Mouse (Mus musculus) heart, embryonic 12.5 days (tissue): ENCODE data around the gene Apoe. TPM values are rescaled to one million over a fixed set of nuclear protein-coding genes. Genes with fewer than 3 reads are reported as not detected.
"Not testable (repeated sequence)": the region's sequence is repeated elsewhere in the genome, so short reads cannot be mapped to it uniquely, and the experiment has no call there.

Source experiments
- ATAC-seq: fragments of 200-750 bp; cut with Nextera tagmentation; 2 replicates; pipeline ENCODE4 v1.8.0; 2017; ENCODE audit warnings: moderate TSS enrichment, moderate library complexity; ENCODE audit not compliant: insufficient number of reproducible peaks, low FRiP score
- H3K27ac ChIP-seq: fragments of 300-500 bp; sonication (generic); 2 replicates; pipeline ENCODE4 v1.5.1; 2016; ENCODE audit warnings: mild to moderate bottlenecking, moderate library complexity; ENCODE audit not compliant: poor library complexity, severe bottlenecking
- H3K27me3 ChIP-seq: fragments of 300-500 bp; sonication (generic); replicated peaks from 2 replicates; pipeline ENCODE4 v1.6.1; 2016; ENCODE audit warnings: mild to moderate bottlenecking, moderate library complexity
- H3K36me3 ChIP-seq: fragments of 300-500 bp; sonication (generic); 2 replicates; pipeline ENCODE4 v1.6.1; 2016; ENCODE audit warnings: mild to moderate bottlenecking, moderate library complexity
- H3K4me1 ChIP-seq: fragments of 300-500 bp; sonication (generic); replicated peaks from 2 replicates; pipeline ENCODE4 v1.6.1; 2016; ENCODE audit warnings: mild to moderate bottlenecking
- H3K4me2 ChIP-seq: fragments of 300-500 bp; sonication (generic); 2 replicates; pipeline ENCODE4 v1.6.1; 2016; ENCODE audit warnings: mild to moderate bottlenecking, moderate library complexity
- H3K4me3 ChIP-seq: fragments of 300-500 bp; sonication (generic); 2 replicates; pipeline ENCODE4 v1.5.1; 2016; ENCODE audit warnings: mild to moderate bottlenecking
- H3K9ac ChIP-seq: fragments of 300-500 bp; sonication (generic); 2 replicates; pipeline ENCODE4 v1.6.1; 2016; ENCODE audit warnings: mild to moderate bottlenecking, moderate library complexity
- H3K9me3 ChIP-seq: fragments of 300-500 bp; sonication (generic); replicated peaks from 2 replicates; pipeline ENCODE4 v1.6.1; 2016; ENCODE audit warnings: mild to moderate bottlenecking, moderate library complexity
- WGBS: fragments of 180-500 bp; shearing (Covaris S2); methylation state at CpG from one replicate; pipeline ENCODE4 v1.1.7; 2016; 5-methylcytosine and 5-hydroxymethylcytosine counted together
- polyA plus RNA-seq: library from polyadenylated mRNA; unstranded; fragments of >200 nt; fragmentation: Nextera tagmentation; extraction: Ambion mirVana; gene quantifications from 2 replicates; pipeline ENCODE4 v1.2.1, GENCODE M21; 2016

Gene Apoe
- polyA plus RNA-seq, 1 experiment from 2014 or later, result 400 TPM

DNA sequence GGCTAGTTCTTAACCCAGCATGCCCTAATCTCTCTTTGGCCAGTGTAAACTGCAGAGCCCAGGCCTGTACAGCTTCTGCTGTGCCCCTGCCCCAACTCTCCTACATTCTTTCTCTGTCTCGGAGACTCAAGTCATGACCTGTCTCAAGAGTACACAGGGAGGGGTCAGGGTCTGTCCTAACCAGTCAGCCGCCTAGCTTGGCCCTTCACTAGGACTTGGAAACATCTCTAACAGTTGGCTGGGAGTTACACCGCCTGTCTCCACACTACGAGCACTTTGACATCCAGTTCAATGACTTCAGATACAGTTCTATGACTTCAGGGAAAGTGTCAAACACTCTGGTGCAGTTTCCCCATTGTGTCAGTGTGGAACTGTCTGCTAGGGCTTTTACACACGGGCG is 7.6 kb downstream of the Apoe start:
- 71% methylated on average over 6 of the region's 6 CpGs for WGBS
- peaks cover 39% of the 10 kb centered on the region for H3K4me1 ChIP-seq
- peaks cover 6% of the 10 kb centered on the region for H3K36me3 ChIP-seq
- no peaks in the 10 kb centered on the region for H3K9me3 ChIP-seq
- no peak for ATAC-seq
- no peaks in the 10 kb centered on the region for H3K27me3 ChIP-seq
- H3K9ac ChIP-seq, result no peak overlapping the region
- H3K4me3 ChIP-seq, result no peak overlapping the region
- H3K27ac ChIP-seq, result no peak overlapping the region
- 0 out of 2 replicates have a peak overlapping the region, but pooled peaks have one; percentile 1 for H3K4me2 ChIP-seq

DNA sequence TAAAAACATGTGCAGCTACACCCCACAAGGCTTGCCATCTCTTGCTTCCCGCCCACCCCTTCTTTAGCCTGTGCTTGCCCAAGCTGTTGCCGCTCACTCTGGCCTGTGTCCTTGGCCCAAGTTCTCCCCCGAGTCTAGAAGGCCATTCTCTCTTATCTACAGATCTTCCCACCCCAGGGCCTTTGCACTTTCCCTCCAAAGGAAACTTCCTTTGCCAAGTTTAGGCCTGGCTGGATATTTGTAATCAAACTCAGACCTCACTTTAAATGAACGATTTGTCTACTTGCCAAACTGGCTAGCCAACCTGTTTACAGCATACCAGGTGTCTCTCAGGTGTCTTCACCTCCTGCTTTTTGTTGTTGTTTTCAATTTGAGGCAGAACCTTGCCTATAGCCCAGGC is 8.1 kb downstream of the Apoe start:
- peaks cover 35% of the 10 kb centered on the region for H3K4me1 ChIP-seq
- H3K9me3 ChIP-seq, result no peaks in the 10 kb centered on the region
- H3K27ac ChIP-seq, result no peak overlapping the region
- no peaks in the 10 kb centered on the region for H3K27me3 ChIP-seq
- H3K4me3 ChIP-seq, result no peak overlapping the region
- H3K4me2 ChIP-seq, result no peak overlapping the region
- no peak for ATAC-seq
- WGBS, result 84% methylated on average over 4 of the region's 4 CpGs
- no peak overlapping the region for H3K9ac ChIP-seq
- peaks cover under 1% of the 10 kb centered on the region for H3K36me3 ChIP-seq

DNA sequence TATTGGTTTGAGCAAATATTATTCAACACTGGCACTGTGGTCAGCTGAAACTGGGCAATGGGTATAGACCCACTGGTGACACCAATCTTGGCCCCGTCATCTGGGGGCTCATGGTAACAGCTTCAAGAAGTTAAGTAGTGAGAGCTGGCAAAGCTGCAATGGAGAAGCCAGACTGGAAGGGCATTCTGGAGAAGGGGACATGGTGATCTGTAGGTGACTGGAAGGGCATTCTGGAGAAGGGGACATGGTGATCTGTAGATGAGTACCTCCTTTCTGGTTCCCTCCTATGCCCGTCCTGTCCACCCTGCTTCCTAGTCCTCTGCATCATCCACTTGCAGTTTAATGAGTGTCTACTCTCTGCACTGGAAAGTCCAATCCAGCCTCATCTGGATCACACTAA is 10.4 kb downstream of the Apoe start:
- no peak for ATAC-seq
- Histone ChIP-seq H3K36me3 (no peaks in the 10 kb centered on the region), H3K4me2 (no peak overlapping the region), H3K4me3 (no peak overlapping the region), H3K9me3 (no peaks in the 10 kb centered on the region), H3K27ac (no peak overlapping the region), H3K27me3 (no peaks in the 10 kb centered on the region), H3K9ac (no peak overlapping the region), H3K4me1 (peaks cover 15% of the 10 kb centered on the region)
- 89% methylated on average over 2 of the region's 2 CpGs for WGBS

DNA sequence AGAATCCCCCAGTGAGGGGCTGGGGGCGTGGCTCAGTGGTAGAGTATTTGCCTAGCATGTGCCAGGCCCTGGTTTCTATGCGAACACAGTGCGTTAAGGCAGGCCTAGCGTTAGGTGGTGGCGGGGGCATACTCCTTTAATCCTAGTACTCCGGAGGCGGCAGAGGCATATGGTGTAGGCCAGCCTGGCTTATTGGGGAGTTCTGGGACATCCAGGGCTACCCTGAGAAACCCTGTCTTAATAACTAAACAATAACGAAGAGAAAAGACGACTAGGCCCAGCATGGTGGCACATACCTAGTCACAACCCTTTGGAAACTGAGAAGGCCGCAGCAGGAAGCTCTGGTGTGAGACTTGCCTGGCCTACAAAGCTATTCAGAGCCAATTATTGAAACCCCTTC is 10.9 kb downstream of the Apoe start:
- H3K4me2 ChIP-seq, result no peak overlapping the region
- 93% methylated on average over 10 of the region's 10 CpGs for WGBS
- no peaks in the 10 kb centered on the region for H3K27me3 ChIP-seq
- no peaks in the 10 kb centered on the region for H3K36me3 ChIP-seq
- H3K9me3 ChIP-seq, result no peaks in the 10 kb centered on the region
- H3K4me1 ChIP-seq, result peaks cover 13% of the 10 kb centered on the region
- H3K4me3 ChIP-seq, result no peak overlapping the region
- no peak overlapping the region for H3K9ac ChIP-seq
- ATAC-seq, result no peak
- H3K27ac ChIP-seq, result no peak overlapping the region

DNA sequence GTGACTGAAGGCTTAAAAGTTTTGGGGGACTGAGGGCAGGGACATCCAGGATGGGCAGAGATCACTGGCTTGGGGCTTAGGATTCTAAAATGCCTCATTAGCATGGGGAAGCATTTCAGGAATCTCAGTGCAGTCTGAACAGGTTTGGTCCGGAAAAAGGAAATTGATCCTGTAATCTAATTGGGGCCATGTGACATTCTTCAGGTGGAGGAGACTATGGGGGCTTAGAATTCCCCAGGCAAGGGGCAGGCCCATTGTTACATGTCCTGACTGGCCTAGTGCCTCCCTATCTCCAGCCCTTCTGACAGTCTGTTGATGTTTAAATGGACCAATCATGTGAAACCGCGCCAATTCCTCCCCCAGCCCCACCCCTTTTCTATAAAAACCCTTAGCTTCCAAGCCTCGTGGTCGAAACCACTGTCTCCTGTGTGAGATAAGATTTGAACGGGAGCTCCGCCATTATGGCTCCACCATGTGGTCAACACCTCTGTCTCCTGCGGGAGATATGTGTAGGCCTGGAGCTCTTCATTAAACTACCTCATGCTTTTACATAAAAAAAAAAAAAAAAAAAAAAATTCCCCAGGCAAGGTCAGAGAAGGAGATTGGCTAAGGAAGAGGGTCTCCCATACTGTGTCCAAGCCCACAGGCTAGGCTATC is 11.9 kb downstream of the Apoe start:
- 44% methylated on average over 8 of the region's 8 CpGs for WGBS
- H3K9me3 ChIP-seq, H3K4me3 ChIP-seq, H3K9ac ChIP-seq, H3K4me1 ChIP-seq, ATAC-seq, H3K27ac ChIP-seq, H3K27me3 ChIP-seq, H3K4me2 ChIP-seq, H3K36me3 ChIP-seq: not testable (repeated sequence)

DNA sequence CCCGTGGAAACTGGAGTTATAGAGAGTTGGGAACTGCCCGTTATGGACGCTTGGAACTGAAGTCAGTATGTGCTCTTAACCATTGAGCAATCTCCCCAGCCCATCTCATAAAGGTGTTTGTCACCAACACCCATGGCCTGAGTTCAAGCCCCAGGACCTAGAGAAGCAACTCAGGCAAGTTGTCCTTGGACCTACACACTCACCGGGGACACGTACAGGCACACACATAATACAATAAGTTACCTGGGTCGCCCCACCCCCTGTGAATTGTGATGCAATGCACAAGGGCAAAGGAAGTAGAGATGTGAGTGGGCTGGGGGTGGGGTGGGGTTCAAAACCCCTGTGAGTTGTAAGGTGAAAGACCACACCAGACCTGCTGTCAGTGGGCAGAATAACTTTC is 12.5 kb downstream of the Apoe start:
- H3K9me3 ChIP-seq, result no peaks in the 10 kb centered on the region
- no peaks in the 10 kb centered on the region for H3K36me3 ChIP-seq
- no peak for ATAC-seq
- H3K4me3 ChIP-seq, result no peak overlapping the region
- H3K4me1 ChIP-seq, result peaks cover 7% of the 10 kb centered on the region; the same call in 1 of the 2 replicates
- 87% methylated on average over 6 of the region's 6 CpGs for WGBS
- no peak overlapping the region for H3K27ac ChIP-seq
- no peaks in the 10 kb centered on the region for H3K27me3 ChIP-seq
- no peak overlapping the region for H3K4me2 ChIP-seq
- H3K9ac ChIP-seq, result no peak overlapping the region

DNA sequence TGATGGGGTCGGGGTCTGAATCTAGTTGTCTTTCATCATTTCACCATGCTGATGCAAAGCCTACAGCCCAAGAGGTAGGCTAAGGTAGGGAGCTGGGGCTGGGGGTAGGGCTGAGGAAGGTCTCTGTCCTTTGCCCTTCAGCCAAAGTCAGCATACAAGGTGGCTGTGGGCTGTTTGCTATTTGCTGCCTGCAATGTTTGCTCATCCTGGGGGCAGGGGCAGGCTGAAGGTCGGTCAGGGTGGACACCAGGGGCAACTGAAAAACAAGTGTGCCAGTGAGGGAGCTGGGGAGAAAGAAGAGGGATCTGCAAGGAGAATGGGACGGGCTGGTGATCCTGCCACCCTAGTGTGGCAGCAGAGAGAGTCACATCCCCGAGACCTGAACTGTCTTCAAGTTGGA is 13.6 kb downstream of the Apoe start:
- H3K27ac ChIP-seq, result no peak overlapping the region
- no peak overlapping the region for H3K4me2 ChIP-seq
- H3K9me3 ChIP-seq, result no peaks in the 10 kb centered on the region
- H3K4me3 ChIP-seq, result no peak overlapping the region
- peaks cover 12% of the 10 kb centered on the region for H3K4me1 ChIP-seq
- no peak overlapping the region for H3K9ac ChIP-seq
- H3K36me3 ChIP-seq, result no peaks in the 10 kb centered on the region
- ATAC-seq, result no peak
- no peaks in the 10 kb centered on the region for H3K27me3 ChIP-seq
- WGBS, result 49% methylated on average over 4 of the region's 4 CpGs

DNA sequence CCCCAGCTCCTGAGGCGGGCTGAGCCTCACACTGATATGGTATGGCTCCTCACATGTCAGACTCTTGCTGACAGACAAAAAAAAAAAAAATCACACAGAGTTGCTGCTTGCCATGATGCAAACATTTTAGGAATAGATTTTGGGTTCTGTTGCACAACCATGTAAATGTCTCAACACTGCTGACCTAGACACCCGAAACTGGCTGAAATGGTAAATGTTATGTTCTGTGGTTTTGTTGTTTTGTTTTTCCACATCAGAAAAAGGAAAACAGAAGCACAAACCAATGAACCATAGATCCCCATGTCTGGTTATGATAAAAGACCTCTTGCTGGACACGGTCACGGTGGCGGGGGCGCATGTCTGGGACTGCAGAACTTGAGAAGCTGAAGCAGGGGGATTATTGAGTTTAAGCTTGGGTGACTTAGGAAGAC is 15.2 kb downstream of the Apoe start:
- ATAC-seq, result no peak
- Histone ChIP-seq H3K4me2 (no peak overlapping the region), H3K27me3 (no peaks in the 10 kb centered on the region), H3K4me1 (peaks cover 12% of the 10 kb centered on the region), H3K36me3 (no peaks in the 10 kb centered on the region), H3K27ac (no peak overlapping the region), H3K9ac (no peak overlapping the region), H3K9me3 (no peaks in the 10 kb centered on the region), H3K4me3 (no peak overlapping the region)
- WGBS, result 76% methylated on average over 6 of the region's 6 CpGs

DNA sequence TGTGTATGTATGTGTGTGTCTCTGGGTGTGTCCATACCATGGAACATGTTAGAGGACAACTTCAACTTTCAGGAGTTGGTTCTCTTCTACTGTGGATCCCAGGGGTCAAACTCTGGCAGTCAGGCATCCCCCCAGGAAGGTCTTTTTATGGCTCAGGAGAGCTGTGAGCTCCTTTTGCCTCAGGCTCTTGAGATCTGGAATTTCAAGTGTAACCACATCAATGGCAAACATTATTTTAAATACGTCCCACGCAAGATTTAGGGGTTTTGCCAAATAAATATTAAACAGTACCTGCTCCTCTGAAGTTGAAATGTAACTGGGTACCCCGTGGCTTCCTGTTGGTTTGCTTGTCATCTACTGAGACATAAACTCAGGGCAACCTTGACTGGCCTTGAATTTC is 16.0 kb downstream of the Apoe start:
- no peaks in the 10 kb centered on the region for H3K9me3 ChIP-seq
- no peak overlapping the region for H3K27ac ChIP-seq
- no peak overlapping the region for H3K4me2 ChIP-seq
- peaks cover 12% of the 10 kb centered on the region for H3K4me1 ChIP-seq
- no peak overlapping the region for H3K4me3 ChIP-seq
- no peaks in the 10 kb centered on the region for H3K36me3 ChIP-seq
- no peak overlapping the region for H3K9ac ChIP-seq
- no peaks in the 10 kb centered on the region for H3K27me3 ChIP-seq
- ATAC-seq, result no peak
- 73% methylated on average over 3 of the region's 3 CpGs for WGBS

DNA sequence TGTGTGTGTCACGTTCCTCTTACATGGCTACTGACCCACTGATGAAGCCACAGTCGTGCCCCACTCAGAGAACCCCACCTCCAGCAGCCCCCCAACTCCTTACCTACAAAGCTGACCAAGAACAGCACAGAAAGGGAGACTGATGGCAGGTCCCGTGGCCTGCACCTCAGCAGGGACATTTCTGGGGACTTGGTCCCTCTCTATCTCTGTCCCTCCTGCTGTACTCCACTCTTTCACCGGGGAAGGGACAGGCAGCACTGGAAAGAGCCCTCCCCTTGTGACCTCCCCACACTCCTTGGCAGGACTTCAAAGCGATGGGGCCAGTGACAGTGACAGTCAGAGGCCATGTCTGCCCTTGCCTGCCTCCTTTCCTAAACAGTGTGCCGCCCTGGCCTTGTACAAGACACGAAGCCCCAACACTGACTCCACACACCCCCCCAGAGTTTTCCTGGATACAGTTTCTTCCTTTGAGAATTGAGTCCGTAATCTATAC is 17.7 kb downstream of the Apoe start, which contains the start of the genes Gm44805 and Apoc4:
Gm44805 (minus strand) TSS at position 222 of the 493 bp plus-strand sequence.
Apoc4 (minus strand) TSS at position 278 of the 493 bp plus-strand sequence.
- ATAC-seq, result no peak; the same call in 1 of the 2 replicates
- Histone ChIP-seq H3K4me3 (no peak within 1 kb of the TSS), H3K9ac (no peak within 1 kb of the TSS), H3K36me3 (no peaks in the 10 kb centered on the region), H3K9me3 (no peaks in the 10 kb centered on the region), H3K4me1 (peaks cover 12% of the 10 kb centered on the region), H3K4me2 (no peak within 1 kb of the TSS), H3K27ac (no peak within 1 kb of the TSS), H3K27me3 (no peaks in the 10 kb centered on the region)
- 52% methylated on average over 8 of the region's 8 CpGs for WGBS

DNA sequence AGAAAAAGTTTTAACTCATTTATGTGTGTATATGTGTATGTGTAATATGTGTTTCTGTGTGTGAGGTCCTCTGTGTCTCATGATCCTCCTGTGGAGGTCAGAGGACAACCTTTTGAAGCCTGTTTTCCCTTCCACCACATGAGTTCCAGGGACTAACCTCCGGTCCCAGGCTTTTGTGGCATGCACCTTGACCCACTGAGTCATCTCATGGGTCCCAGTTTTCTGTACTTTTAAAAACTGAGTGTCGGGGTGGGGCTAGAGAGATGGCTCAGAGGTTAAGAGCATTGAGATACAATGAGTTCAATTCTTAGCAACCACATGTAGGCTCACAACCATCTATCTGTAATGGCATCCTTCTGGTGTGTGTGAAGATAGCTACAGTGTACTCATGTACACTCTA is 18.3 kb downstream of the Apoe start:
- H3K9ac ChIP-seq, result no peak overlapping the region
- H3K4me1 ChIP-seq, result peaks cover 12% of the 10 kb centered on the region
- H3K36me3 ChIP-seq, result no peaks in the 10 kb centered on the region
- no peaks in the 10 kb centered on the region for H3K9me3 ChIP-seq
- no peaks in the 10 kb centered on the region for H3K27me3 ChIP-seq
- WGBS, result 78% methylated on average over 2 of the region's 2 CpGs
- H3K27ac ChIP-seq, result no peak overlapping the region
- no peak overlapping the region for H3K4me2 ChIP-seq
- H3K4me3 ChIP-seq, result no peak overlapping the region
- ATAC-seq, result no peak

DNA sequence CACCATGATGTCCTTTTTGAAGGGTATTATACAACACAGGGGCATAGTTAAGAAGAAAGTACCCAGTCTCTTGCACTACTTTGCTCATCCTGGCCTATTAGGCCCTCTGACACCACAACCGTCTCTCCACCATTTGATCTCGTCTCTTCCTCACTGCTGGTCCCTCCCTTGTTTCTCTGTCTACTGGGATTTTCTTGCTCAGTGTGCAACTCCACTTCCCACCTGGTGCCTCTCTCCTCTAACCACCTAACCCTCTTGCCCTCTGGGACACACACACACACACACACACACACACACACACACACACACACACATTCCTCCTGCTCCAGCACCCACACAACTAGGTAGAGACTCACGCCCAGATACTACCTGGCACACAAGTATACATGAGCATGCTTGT is 20.1 kb downstream of the Apoe start:
- Histone ChIP-seq H3K9ac (no peak overlapping the region), H3K27me3 (no peaks in the 10 kb centered on the region), H3K4me3 (no peak overlapping the region), H3K27ac (no peak overlapping the region), H3K36me3 (no peaks in the 10 kb centered on the region), H3K4me1 (peaks cover 12% of the 10 kb centered on the region), H3K9me3 (no peaks in the 10 kb centered on the region), H3K4me2 (no peak overlapping the region)
- ATAC-seq, result no peak
- 85% methylated on average over 3 of the region's 3 CpGs for WGBS
